Mouse (Mus musculus) midbrain, embryonic 12.5 days (tissue): ENCODE data around the gene Ifnz. TPM values are rescaled to one million over a fixed set of nuclear protein-coding genes. Genes with fewer than 3 reads are reported as not detected.
"Not testable (repeated sequence)": the region's sequence is repeated elsewhere in the genome, so short reads cannot be mapped to it uniquely, and the experiment has no call there.

Source experiments
- ATAC-seq: fragments of 200-750 bp; cut with Nextera tagmentation; 2 replicates; pipeline ENCODE4 v1.8.0; 2017; ENCODE audit warnings: low read depth, moderate TSS enrichment, moderate library complexity; ENCODE audit not compliant: low FRiP score
- H3K27ac ChIP-seq: fragments of 300-500 bp; sonication (generic); replicated peaks from 2 replicates; pipeline ENCODE4 v1.5.1; 2016; ENCODE audit warnings: mild to moderate bottlenecking
- H3K27me3 ChIP-seq: fragments of 300-500 bp; sonication (generic); 2 replicates; pipeline ENCODE4 v1.6.1; 2016; ENCODE audit warnings: mild to moderate bottlenecking
- H3K36me3 ChIP-seq: fragments of 300-500 bp; sonication (generic); 2 replicates; pipeline ENCODE4 v1.6.1; 2016
- H3K4me1 ChIP-seq: fragments of 300-500 bp; sonication (generic); 2 replicates; pipeline ENCODE4 v1.6.1; 2016
- H3K4me2 ChIP-seq: fragments of 300-500 bp; sonication (generic); replicated peaks from 2 replicates; pipeline ENCODE4 v1.6.1; 2016; ENCODE audit warnings: mild to moderate bottlenecking, moderate library complexity
- H3K4me3 ChIP-seq: fragments of 300-500 bp; sonication (generic); 2 replicates; pipeline ENCODE4 v1.5.1; 2016; ENCODE audit warnings: mild to moderate bottlenecking
- H3K9ac ChIP-seq: fragments of 300-500 bp; sonication (generic); replicated peaks from 2 replicates; pipeline ENCODE4 v1.6.1; 2016; ENCODE audit warnings: mild to moderate bottlenecking, moderate library complexity
- H3K9me3 ChIP-seq: fragments of 300-500 bp; sonication (generic); 2 replicates; pipeline ENCODE4 v1.6.1; 2016; ENCODE audit warnings: mild to moderate bottlenecking
- WGBS: fragments of 180-500 bp; shearing (Covaris S2); methylation state at CpG from one replicate; pipeline ENCODE4 v1.1.7; 2016; 5-methylcytosine and 5-hydroxymethylcytosine counted together
- polyA plus RNA-seq: library from polyadenylated mRNA; unstranded; fragments of >200 nt; fragmentation: Nextera tagmentation; extraction: Ambion mirVana; gene quantifications from 2 replicates; pipeline ENCODE4 v1.2.1, GENCODE M21; 2016

The Ifnz gene
- polyA plus RNA-seq, 1 experiment from 2014 or later, result not detected

GRCm38 (mm10) chr4:88759610-88760268, 22.2 kb upstream of the Ifnz start, which contains the start of gene Gm13283:
Gene Gm13283, plus strand, starts transcription at chr4:88760119.
- H3K4me1 ChIP-seq, H3K27me3 ChIP-seq, H3K27ac ChIP-seq, H3K9ac ChIP-seq, H3K9me3 ChIP-seq, H3K36me3 ChIP-seq, ATAC-seq: not testable (repeated sequence)
- Histone ChIP-seq H3K4me2 (peak within 1 kb of the TSS; percentile 50), H3K4me3 (peak within 1 kb of the TSS; percentile 32)
- 20% methylated on average over 11 of the region's 14 CpGs for WGBS

GRCm38 (mm10) chr4:88760431-88760830, 21.5 kb upstream of the Ifnz start:
- H3K4me1 ChIP-seq, H3K9ac ChIP-seq, ATAC-seq, H3K27ac ChIP-seq, H3K36me3 ChIP-seq, H3K9me3 ChIP-seq, H3K27me3 ChIP-seq: not testable (repeated sequence)
- WGBS, result 0% methylated on average over 26 of the region's 28 CpGs
- H3K4me3 ChIP-seq, result peak overlapping the region; percentile 32
- peak overlapping the region; percentile 50 for H3K4me2 ChIP-seq

GRCm38 (mm10) chr4:88761776-88762175, 20.2 kb upstream of the Ifnz start:
- H3K4me1 ChIP-seq, H3K9ac ChIP-seq, H3K27me3 ChIP-seq, H3K9me3 ChIP-seq, H3K4me3 ChIP-seq, H3K36me3 ChIP-seq, H3K4me2 ChIP-seq, H3K27ac ChIP-seq, ATAC-seq: not testable (repeated sequence)
- WGBS, result 72% methylated on average over 6 of the region's 8 CpGs

GRCm38 (mm10) chr4:88762341-88762740, 19.6 kb upstream of the Ifnz start:
- not testable (repeated sequence) for H3K4me2 ChIP-seq, H3K4me1 ChIP-seq, H3K9ac ChIP-seq, ATAC-seq, H3K27me3 ChIP-seq, H3K9me3 ChIP-seq, H3K36me3 ChIP-seq, H3K4me3 ChIP-seq, H3K27ac ChIP-seq
- WGBS, result 58% methylated on average over 9 of the region's 9 CpGs

GRCm38 (mm10) chr4:88763384-88764018, 18.4 kb upstream of the Ifnz start:
- not testable (repeated sequence) for H3K27ac ChIP-seq, H3K9ac ChIP-seq, H3K36me3 ChIP-seq, H3K4me1 ChIP-seq, ATAC-seq, H3K9me3 ChIP-seq, H3K27me3 ChIP-seq
- peak overlapping the region; percentile 52 for H3K4me2 ChIP-seq
- WGBS, result 3% methylated on average over 31 of the region's 42 CpGs
- peak overlapping the region; percentile 33 for H3K4me3 ChIP-seq

- H3K9me3 ChIP-seq, H3K27me3 ChIP-seq, ATAC-seq, H3K36me3 ChIP-seq, H3K9ac ChIP-seq, H3K4me1 ChIP-seq, H3K4me3 ChIP-seq, H3K4me2 ChIP-seq, H3K27ac ChIP-seq: not testable (repeated sequence)
- WGBS, result no CpG with 5 or more reads among the region's 32 CpGs
Measured at GRCm38 (mm10) chr4:88773534-88773933, 8.4 kb upstream of the Ifnz start, which contains the start of gene Gm13290. Gene Gm13290, plus strand, starts transcription at chr4:88773834.

GRCm38 (mm10) chr4:88776622-88777021, 5.3 kb upstream of the Ifnz start, which contains the start of gene Gm13289:
Gene Gm13289, plus strand, starts transcription at chr4:88776922.
- H3K4me1 ChIP-seq, H3K36me3 ChIP-seq, H3K9ac ChIP-seq, H3K4me2 ChIP-seq, H3K27ac ChIP-seq, H3K27me3 ChIP-seq, ATAC-seq, H3K4me3 ChIP-seq, H3K9me3 ChIP-seq: not testable (repeated sequence)
- no CpG with 5 or more reads among the region's 29 CpGs for WGBS

- not testable (repeated sequence) for H3K4me3 ChIP-seq, H3K4me2 ChIP-seq, H3K9ac ChIP-seq, H3K36me3 ChIP-seq, H3K9me3 ChIP-seq, H3K4me1 ChIP-seq, H3K27me3 ChIP-seq, H3K27ac ChIP-seq, ATAC-seq
- WGBS, result no CpG with 5 or more reads among the region's 29 CpGs
Measured at GRCm38 (mm10) chr4:88779550-88779949, 2.4 kb upstream of the Ifnz start, which contains the start of gene Gm13272. Gene Gm13272, plus strand, starts transcription at chr4:88779850.

GRCm38 (mm10) chr4:88780320-88780719, 1.6 kb upstream of the Ifnz start:
- not testable (repeated sequence) for H3K4me1 ChIP-seq, H3K9ac ChIP-seq, ATAC-seq, H3K9me3 ChIP-seq, H3K4me3 ChIP-seq, H3K36me3 ChIP-seq, H3K27me3 ChIP-seq, H3K4me2 ChIP-seq, H3K27ac ChIP-seq
- WGBS, result 44% methylated on average over 15 of the region's 18 CpGs

GRCm38 (mm10) chr4:88782335-88782734, 404 bp downstream of the Ifnz start:
- not testable (repeated sequence) for H3K36me3 ChIP-seq, H3K4me1 ChIP-seq, H3K27ac ChIP-seq, H3K9ac ChIP-seq, H3K9me3 ChIP-seq, ATAC-seq, H3K27me3 ChIP-seq
- Histone ChIP-seq H3K4me2 (peak overlapping the region; percentile 40), H3K4me3 (0 out of 2 replicates have a peak overlapping the region, but pooled peaks have one; percentile 9)
- 0% methylated on average over 6 of the region's 31 CpGs for WGBS

- H3K27ac ChIP-seq, H3K4me1 ChIP-seq, H3K9ac ChIP-seq, H3K36me3 ChIP-seq, ATAC-seq, H3K27me3 ChIP-seq, H3K4me2 ChIP-seq, H3K9me3 ChIP-seq, H3K4me3 ChIP-seq: not testable (repeated sequence)
- whole genome bisulfite sequencing, result no CpG with 5 or more reads among the region's 27 CpGs
Measured at GRCm38 (mm10) chr4:88785409-88785808, 3.5 kb downstream of the Ifnz start, which contains the start of gene Gm13276. Gene Gm13276, plus strand, starts transcription at chr4:88785709.

- WGBS, result no CpG with 5 or more reads among the region's 28 CpGs
- H3K9ac ChIP-seq, result not testable (repeated sequence)
Measured at GRCm38 (mm10) chr4:88788402-88788801, 6.5 kb downstream of the Ifnz start, which contains the start of gene Gm13277. Gene Gm13277, plus strand, starts transcription at chr4:88788632.

More at GRCm38 (mm10) chr4:88788402-88788801, 6.5 kb downstream of the Ifnz start, which contains the start of gene Gm13277:
- not testable (repeated sequence) for H3K36me3 ChIP-seq, ATAC-seq, H3K4me3 ChIP-seq, H3K27ac ChIP-seq, H3K4me1 ChIP-seq, H3K27me3 ChIP-seq, H3K4me2 ChIP-seq, H3K9me3 ChIP-seq
